Mouse (Mus musculus): ENCODE results near the gene Spry2. TPM values are rescaled to one million over a fixed set of nuclear protein-coding genes. Genes with fewer than 3 reads are reported as not detected.

The Spry2 gene
- total RNA-seq, 1 experiment from 2014 or later, result 8.6 TPM

Other genes starting within 250 kb of the Spry2 start
- gene Trim52, start 209.4 kb upstream of the Spry2 start, total RNA-seq (2017), result not detected in 2 replicates

All from neutrophil, adult 5-6 weeks (primary cell).